Mouse (Mus musculus): ENCODE results near the gene Ivd. TPM values are rescaled to one million over a fixed set of nuclear protein-coding genes. Genes with fewer than 3 reads are reported as not detected.

The Ivd gene
- total and polyA plus RNA-seq, 3 experiments, result 215 to 463 (median 356) TPM

- intact Hi-C loops (cut with DNase I), result loop anchor here (1.0 to 10.0 kb wide), 8 partner anchors 71 to 618 kb away; partner anchors contain the start of gene Knstrn
- H3K79me2 ChIP-seq (replicated peaks; ENCODE audit: control insufficient read depth, insufficient read depth, low read length), result no peaks in the 10 kb centered on the region
- TF ChIP-seq EP300 (IDR thresholded peaks at IDR 0.05; ENCODE audit: insufficient read depth, low read depth, low read length) (peak; percentile 73), POLR2A (IDR thresholded peaks at IDR 0.05; ENCODE audit: insufficient read depth, low read depth, low read length) (no peak)
- DNase-seq, result peak; percentile 86 to 95
- no peaks in the 10 kb centered on the region for H3K27me3 ChIP-seq (ENCODE audit: control insufficient read depth, insufficient read depth, low read length)
- H3K36me3 ChIP-seq (ENCODE audit: control insufficient read depth, insufficient read depth, low read length), result no peaks in the 10 kb centered on the region
- H3K9ac ChIP-seq (ENCODE audit: low read depth, low read length), result peak overlapping the region; percentile 82
- H3K4me1 ChIP-seq (ENCODE audit: control insufficient read depth, insufficient read depth, low read length), result peaks cover 2% of the 10 kb centered on the region; the same call in 1 of the 2 replicates
- H3K4me3 ChIP-seq, result peak overlapping the region; percentile 45
- WGBS, result 5% methylated on average over 32 of the region's 32 CpGs
- H3K27ac ChIP-seq, result no peak overlapping the region
These were observed 21.3 kb downstream of the Ivd start for GRCm38 (mm10) chr2:118882840-118883679.

GRCm38 (mm10) chr2:118887440-118887839 is 25.7 kb downstream of the Ivd start:
- Histone ChIP-seq H3K36me3 (ENCODE audit: control insufficient read depth, insufficient read depth, low read length) (no peaks in the 10 kb centered on the region), H3K4me3 (no peak overlapping the region), H3K27me3 (ENCODE audit: control insufficient read depth, insufficient read depth, low read length) (no peaks in the 10 kb centered on the region), H3K27ac (no peak overlapping the region), H3K4me1 (ENCODE audit: control insufficient read depth, insufficient read depth, low read length) (peaks cover 2% of the 10 kb centered on the region; the same call in 1 of the 2 replicates), H3K9ac (ENCODE audit: low read depth, low read length) (no peak overlapping the region), H3K79me2 (replicated peaks; ENCODE audit: control insufficient read depth, insufficient read depth, low read length) (no peaks in the 10 kb centered on the region)
- intact Hi-C loops (cut with DNase I), result loop anchor here (10.0 kb wide), 2 partner anchors 403 to 623 kb away; no protein-coding TSS in a partner anchor
- TF ChIP-seq POLR2A (IDR thresholded peaks at IDR 0.05; ENCODE audit: insufficient read depth, low read depth, low read length) (no peak), CTCF (IDR thresholded peaks at IDR 0.05) (no peak), EP300 (IDR thresholded peaks at IDR 0.05; ENCODE audit: insufficient read depth, low read depth, low read length) (no peak)
- 58% methylated on average over 13 of the region's 13 CpGs for WGBS
- no peak for DNase-seq

GRCm38 (mm10) chr2:118887845-118888548 is 26.2 kb downstream of the Ivd start:
- Histone ChIP-seq H3K4me1 (ENCODE audit: control insufficient read depth, insufficient read depth, low read length) (0 out of 2 replicates have a peak, but pooled peaks cover 2% of the 10 kb centered on the region), H3K9ac (ENCODE audit: low read depth, low read length) (no peak overlapping the region), H3K79me2 (replicated peaks; ENCODE audit: control insufficient read depth, insufficient read depth, low read length) (no peaks in the 10 kb centered on the region), H3K36me3 (ENCODE audit: control insufficient read depth, insufficient read depth, low read length) (no peaks in the 10 kb centered on the region), H3K27ac (no peak overlapping the region), H3K4me3 (no peak overlapping the region), H3K27me3 (ENCODE audit: control insufficient read depth, insufficient read depth, low read length) (no peaks in the 10 kb centered on the region)
- intact Hi-C loops (cut with DNase I), result loop anchor here (10.0 kb wide), 2 partner anchors 403 to 623 kb away; no protein-coding TSS in a partner anchor
- WGBS, result 13% methylated on average over 14 of the region's 14 CpGs
- peak in 1 of 2 experiments; percentile 55 for DNase-seq
- TF ChIP-seq EP300 (IDR thresholded peaks at IDR 0.05; ENCODE audit: insufficient read depth, low read depth, low read length) (no peak), CTCF (IDR thresholded peaks at IDR 0.05) (no peak), POLR2A (IDR thresholded peaks at IDR 0.05; ENCODE audit: insufficient read depth, low read depth, low read length) (no peak)

GRCm38 (mm10) chr2:118891173-118891572 is 29.4 kb downstream of the Ivd start:
- DNase-seq, result no peak
- Histone ChIP-seq H3K4me3 (no peak overlapping the region), H3K27ac (no peak overlapping the region), H3K9ac (ENCODE audit: low read depth, low read length) (no peak overlapping the region), H3K4me1 (ENCODE audit: control insufficient read depth, insufficient read depth, low read length) (0 out of 2 replicates have a peak, but pooled peaks cover 1% of the 10 kb centered on the region), H3K79me2 (replicated peaks; ENCODE audit: control insufficient read depth, insufficient read depth, low read length) (no peaks in the 10 kb centered on the region), H3K36me3 (ENCODE audit: control insufficient read depth, insufficient read depth, low read length) (no peaks in the 10 kb centered on the region), H3K27me3 (ENCODE audit: control insufficient read depth, insufficient read depth, low read length) (no peaks in the 10 kb centered on the region)
- intact Hi-C loops (cut with DNase I), result no loop called here
- WGBS, result 83% methylated on average over 4 of the region's 4 CpGs
- TF ChIP-seq CTCF (IDR thresholded peaks at IDR 0.05) (no peak), POLR2A (IDR thresholded peaks at IDR 0.05; ENCODE audit: insufficient read depth, low read depth, low read length) (no peak), EP300 (IDR thresholded peaks at IDR 0.05; ENCODE audit: insufficient read depth, low read depth, low read length) (no peak)

GRCm38 (mm10) chr2:118895990-118896913 is 34.5 kb downstream of the Ivd start:
- TF ChIP-seq EP300 (IDR thresholded peaks at IDR 0.05; ENCODE audit: insufficient read depth, low read depth, low read length), result no peak
- TF ChIP-seq POLR2A (IDR thresholded peaks at IDR 0.05; ENCODE audit: insufficient read depth, low read depth, low read length), result 0 out of 2 replicates have a peak, but pooled peaks have one; percentile 20
- no peak for TF ChIP-seq CTCF (IDR thresholded peaks at IDR 0.05)
- H3K27ac ChIP-seq, result peak overlapping the region; percentile 1
- intact Hi-C loops (cut with DNase I), result no loop called here
- H3K4me1 ChIP-seq (ENCODE audit: control insufficient read depth, insufficient read depth, low read length), result peaks cover 2% of the 10 kb centered on the region
- peak; percentile 61 to 68 for DNase-seq
- peak overlapping the region; percentile 73 for H3K9ac ChIP-seq (ENCODE audit: low read depth, low read length)
- H3K79me2 ChIP-seq (replicated peaks; ENCODE audit: control insufficient read depth, insufficient read depth, low read length), result no peaks in the 10 kb centered on the region
- H3K36me3 ChIP-seq (ENCODE audit: control insufficient read depth, insufficient read depth, low read length), result no peaks in the 10 kb centered on the region
- peaks cover 2% of the 10 kb centered on the region; the same call in 1 of the 2 replicates for H3K27me3 ChIP-seq (ENCODE audit: control insufficient read depth, insufficient read depth, low read length)
- peak overlapping the region; percentile 65 for H3K4me3 ChIP-seq
- 3% methylated on average over 38 of the region's 38 CpGs for WGBS

Data from heart, adult 2 months (tissue).